Mouse (Mus musculus): ENCODE measurements around the gene Ttc37.

The Ttc37 gene

GRCm38 (mm10) chr13:76098493-76099303 is at the start of gene Ttc37, which contains the start of gene Arsk:
Gene Ttc37 (plus strand): TSS chr13:76098734.
Gene Arsk (minus strand): TSS chr13:76098660.
- Histone ChIP-seq H3K27me3 (ENCODE audit: insufficient read depth, low read length) (no peaks in the 10 kb centered on the region), H3K36me3 (ENCODE audit: insufficient read depth, low read length) (peaks cover 21% of the 10 kb centered on the region), H3K4me3 (replicated peaks; ENCODE audit: low read length) (peak within 1 kb of the TSS; percentile 85), H3K4me1 (replicated peaks; ENCODE audit: low read depth, low read length) (peaks cover 3% of the 10 kb centered on the region; the same call in 1 of the 2 replicates), H3K9me3 (ENCODE audit: low read length) (no peaks in the 10 kb centered on the region)
- TF ChIP-seq CTCF (conservative IDR thresholded peaks at IDR 0.05; ENCODE audit: low read length) (no peak), NANOG (IDR thresholded peaks at IDR 0.05; ENCODE audit: borderline replicate concordance, low read length) (no peak), POU5F1 (IDR thresholded peaks at IDR 0.05; ENCODE audit: borderline replicate concordance, low read length) (no peak)

- TF ChIP-seq NANOG (IDR thresholded peaks at IDR 0.05; ENCODE audit: borderline replicate concordance, low read length) (no peak), POU5F1 (IDR thresholded peaks at IDR 0.05; ENCODE audit: borderline replicate concordance, low read length) (no peak), CTCF (conservative IDR thresholded peaks at IDR 0.05; ENCODE audit: low read length) (no peak)
These were observed 42.9 kb upstream of the Ttc37 start for GRCm38 (mm10) chr13:76055391-76056232.

GRCm38 (mm10) chr13:76056261-76056724 is 42.2 kb upstream of the Ttc37 start:
- H3K4me1 ChIP-seq (replicated peaks; ENCODE audit: low read depth, low read length): peaks cover 9% of the 10 kb centered on the region; the same call in 1 of the 2 replicates
- no peaks in the 10 kb centered on the region for H3K36me3 ChIP-seq (ENCODE audit: insufficient read depth, low read length)
- H3K9me3 ChIP-seq (ENCODE audit: low read length): no peaks in the 10 kb centered on the region
- peaks cover 60% of the 10 kb centered on the region for H3K27me3 ChIP-seq (ENCODE audit: insufficient read depth, low read length)
- peak overlapping the region; percentile 81 for H3K4me3 ChIP-seq (replicated peaks; ENCODE audit: low read length)
- TF ChIP-seq NANOG (IDR thresholded peaks at IDR 0.05; ENCODE audit: borderline replicate concordance, low read length) (no peak), CTCF (conservative IDR thresholded peaks at IDR 0.05; ENCODE audit: low read length) (no peak), POU5F1 (IDR thresholded peaks at IDR 0.05; ENCODE audit: borderline replicate concordance, low read length) (no peak)

More at GRCm38 (mm10) chr13:76055391-76056232, 42.9 kb upstream of the Ttc37 start:
- peak overlapping the region; percentile 81 for H3K4me3 ChIP-seq (replicated peaks; ENCODE audit: low read length)
- H3K36me3 ChIP-seq (ENCODE audit: insufficient read depth, low read length): no peaks in the 10 kb centered on the region
- H3K27me3 ChIP-seq (ENCODE audit: insufficient read depth, low read length): peaks cover 63% of the 10 kb centered on the region
- peaks cover 9% of the 10 kb centered on the region; the same call in 1 of the 2 replicates for H3K4me1 ChIP-seq (replicated peaks; ENCODE audit: low read depth, low read length)
- H3K9me3 ChIP-seq (ENCODE audit: low read length): no peaks in the 10 kb centered on the region

- Histone ChIP-seq H3K36me3 (ENCODE audit: insufficient read depth, low read length) (no peaks in the 10 kb centered on the region), H3K4me1 (replicated peaks; ENCODE audit: low read depth, low read length) (peaks cover 9% of the 10 kb centered on the region; the same call in 1 of the 2 replicates), H3K4me3 (replicated peaks; ENCODE audit: low read length) (peak within 1 kb of the TSS; percentile 81), H3K27me3 (ENCODE audit: insufficient read depth, low read length) (peaks cover 60% of the 10 kb centered on the region), H3K9me3 (ENCODE audit: low read length) (no peaks in the 10 kb centered on the region)
- no peak for TF ChIP-seq CTCF (conservative IDR thresholded peaks at IDR 0.05; ENCODE audit: low read length)
- no peak for TF ChIP-seq NANOG (IDR thresholded peaks at IDR 0.05; ENCODE audit: borderline replicate concordance, low read length)
- no peak for TF ChIP-seq POU5F1 (IDR thresholded peaks at IDR 0.05; ENCODE audit: borderline replicate concordance, low read length)
These were observed 41.7 kb upstream of the Ttc37 start, which contains the start of gene Gpr150 for GRCm38 (mm10) chr13:76056896-76057266. Gene Gpr150 (minus strand): TSS chr13:76056996.

GRCm38 (mm10) chr13:76057267-76058069 is 41.1 kb upstream of the Ttc37 start:
- H3K4me3 ChIP-seq (replicated peaks; ENCODE audit: low read length): no peak overlapping the region

DNA sequence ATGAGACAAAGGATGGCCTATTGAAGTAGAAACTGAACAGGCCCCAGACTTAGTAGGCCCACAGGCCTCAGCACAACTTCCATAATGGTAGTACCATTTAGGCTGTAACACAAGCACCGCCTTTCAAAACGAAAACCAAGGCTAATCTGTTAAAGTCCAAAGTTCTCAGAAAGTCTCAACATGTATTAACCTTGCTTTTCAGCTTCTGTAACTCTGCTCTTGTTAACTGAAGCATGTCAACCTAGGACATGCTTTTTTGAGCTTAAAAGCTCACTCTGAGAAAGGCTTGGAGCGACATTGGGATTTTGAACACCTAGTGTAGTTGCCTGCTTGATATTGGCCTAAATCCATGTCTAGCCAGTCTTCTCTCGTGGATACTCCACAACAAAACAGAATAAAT is 38.9 kb upstream of the Ttc37 start:
- Histone ChIP-seq H3K9me3 (ENCODE audit: low read length) (no peaks in the 10 kb centered on the region), H3K4me3 (replicated peaks; ENCODE audit: low read length) (no peak overlapping the region), H3K27me3 (ENCODE audit: insufficient read depth, low read length) (peaks cover 40% of the 10 kb centered on the region), H3K4me1 (replicated peaks; ENCODE audit: low read depth, low read length) (peaks cover 14% of the 10 kb centered on the region; the same call in 1 of the 2 replicates), H3K36me3 (ENCODE audit: insufficient read depth, low read length) (no peaks in the 10 kb centered on the region)
- TF ChIP-seq NANOG (IDR thresholded peaks at IDR 0.05; ENCODE audit: borderline replicate concordance, low read length) (no peak), CTCF (conservative IDR thresholded peaks at IDR 0.05; ENCODE audit: low read length) (no peak), POU5F1 (IDR thresholded peaks at IDR 0.05; ENCODE audit: borderline replicate concordance, low read length) (no peak)

More at GRCm38 (mm10) chr13:76057267-76058069, 41.1 kb upstream of the Ttc37 start:
- Histone ChIP-seq H3K4me1 (replicated peaks; ENCODE audit: low read depth, low read length) (peaks cover 9% of the 10 kb centered on the region; the same call in 1 of the 2 replicates), H3K36me3 (ENCODE audit: insufficient read depth, low read length) (no peaks in the 10 kb centered on the region), H3K27me3 (ENCODE audit: insufficient read depth, low read length) (peaks cover 59% of the 10 kb centered on the region), H3K9me3 (ENCODE audit: low read length) (no peaks in the 10 kb centered on the region)
- no peak for TF ChIP-seq CTCF (conservative IDR thresholded peaks at IDR 0.05; ENCODE audit: low read length)
- no peak for TF ChIP-seq NANOG (IDR thresholded peaks at IDR 0.05; ENCODE audit: borderline replicate concordance, low read length)
- TF ChIP-seq POU5F1 (IDR thresholded peaks at IDR 0.05; ENCODE audit: borderline replicate concordance, low read length): no peak

GRCm38 (mm10) chr13:76062126-76062525 is 36.4 kb upstream of the Ttc37 start:
- TF ChIP-seq POU5F1 (IDR thresholded peaks at IDR 0.05; ENCODE audit: borderline replicate concordance, low read length) (no peak), CTCF (conservative IDR thresholded peaks at IDR 0.05; ENCODE audit: low read length) (no peak), NANOG (IDR thresholded peaks at IDR 0.05; ENCODE audit: borderline replicate concordance, low read length) (no peak)
- no peaks in the 10 kb centered on the region for H3K9me3 ChIP-seq (ENCODE audit: low read length)
- no peak overlapping the region for H3K4me3 ChIP-seq (replicated peaks; ENCODE audit: low read length)
- no peaks in the 10 kb centered on the region for H3K36me3 ChIP-seq (ENCODE audit: insufficient read depth, low read length)
- H3K4me1 ChIP-seq (replicated peaks; ENCODE audit: low read depth, low read length): peaks cover 11% of the 10 kb centered on the region; the same call in 1 of the 2 replicates
- H3K27me3 ChIP-seq (ENCODE audit: insufficient read depth, low read length): peaks cover 16% of the 10 kb centered on the region

Data from E14TG2a.4 (cell line).